Mouse (Mus musculus) lung, embryonic 15.5 days (tissue): Measurements from ENCODE around the gene Psmd12. TPM values are rescaled to one million over a fixed set of nuclear protein-coding genes. Genes with fewer than 3 reads are reported as not detected.

Experiments used
- ATAC-seq: fragments of 200-750 bp; cut with Nextera tagmentation; 2 replicates; pipeline ENCODE4 v1.8.0; 2017; ENCODE audit warnings: moderate number of reproducible peaks, borderline replicate concordance; ENCODE audit not compliant: low FRiP score, low TSS enrichment; ENCODE audit errors: extremely low read depth
- H3K27ac ChIP-seq: fragments of 300-500 bp; sonication (generic); 2 replicates; pipeline ENCODE4 v1.5.1; 2015; ENCODE audit warnings: moderate library complexity, mild to moderate bottlenecking, inconsistent platforms
- H3K27me3 ChIP-seq: fragments of 300-500 bp; sonication (generic); 2 replicates; pipeline ENCODE4 v1.6.1; 2015; ENCODE audit warnings: inconsistent platforms
- H3K36me3 ChIP-seq: fragments of 300-500 bp; sonication (generic); 2 replicates; pipeline ENCODE4 v1.6.1; 2015; ENCODE audit warnings: inconsistent platforms
- H3K4me1 ChIP-seq: fragments of 300-500 bp; sonication (generic); 2 replicates; pipeline ENCODE4 v1.6.1; 2015; ENCODE audit warnings: inconsistent platforms
- H3K4me2 ChIP-seq: fragments of 300-500 bp; sonication (generic); 2 replicates; pipeline ENCODE4 v1.6.1; 2015; ENCODE audit warnings: inconsistent platforms, mild to moderate bottlenecking, moderate library complexity
- H3K4me3 ChIP-seq: fragments of 300-500 bp; sonication (generic); 2 replicates; pipeline ENCODE4 v1.5.1; 2015; ENCODE audit warnings: mild to moderate bottlenecking, inconsistent platforms
- H3K9ac ChIP-seq: fragments of 300-500 bp; sonication (generic); 2 replicates; pipeline ENCODE4 v1.6.1; 2015; ENCODE audit warnings: inconsistent platforms
- H3K9me3 ChIP-seq: fragments of 300-500 bp; sonication (generic); 2 replicates; pipeline ENCODE4 v1.6.1; 2016; ENCODE audit warnings: inconsistent platforms
- WGBS: fragments of 180-500 bp; shearing (Covaris S2); methylation state at CpG from one replicate; pipeline ENCODE4 v1.1.7; 2015; 5-methylcytosine and 5-hydroxymethylcytosine counted together
- polyA plus RNA-seq: library from polyadenylated mRNA; unstranded; fragments of >200 nt; fragmentation: Nextera tagmentation; extraction: Ambion mirVana; gene quantifications from 2 replicates; pipeline ENCODE4 v1.2.1, GENCODE M21; 2015

The Psmd12 gene
- polyA plus RNA-seq: 166 and 178 TPM in 2 replicates

DNA sequence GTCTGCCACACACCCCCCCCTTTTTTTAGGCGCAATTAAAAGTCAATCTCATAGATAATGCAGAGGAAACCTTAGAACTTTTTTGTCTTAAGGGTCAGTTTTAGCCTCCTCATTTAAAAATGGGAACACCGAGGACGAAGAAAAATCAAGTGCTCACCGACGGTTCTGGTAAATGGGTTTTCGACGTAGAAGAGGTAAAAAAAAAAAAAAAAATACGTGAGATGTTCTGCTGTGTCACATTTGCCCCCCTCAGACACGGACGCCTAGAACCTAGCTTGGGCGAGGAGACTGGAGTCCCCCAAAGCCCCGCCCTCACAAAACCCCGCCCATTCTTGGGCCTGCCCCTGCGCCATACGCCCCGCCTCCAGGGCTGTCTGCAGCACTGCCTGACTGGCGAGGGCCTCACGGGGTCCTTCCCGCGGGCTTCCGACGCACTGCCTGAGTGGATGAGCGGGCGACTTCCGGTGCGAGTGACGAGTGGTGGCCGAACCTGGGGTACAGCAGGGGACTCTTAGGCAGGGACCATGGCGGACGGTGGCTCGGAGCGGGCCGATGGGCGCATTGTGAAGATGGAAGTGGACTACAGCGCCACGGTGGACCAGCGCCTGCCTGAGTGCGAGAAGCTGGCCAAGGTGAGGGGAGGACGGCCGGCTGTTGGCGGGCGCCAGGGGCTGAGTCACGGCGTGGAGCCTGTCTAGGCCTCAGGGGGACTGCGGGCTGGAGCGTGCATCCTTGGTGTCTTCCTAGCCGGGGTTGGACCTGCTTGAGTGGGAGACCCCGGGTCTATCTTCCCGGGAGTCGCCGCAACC, at the start of gene Psmd12:
Gene Psmd12, plus strand, starts transcription at position 432 of the 809 bp plus-strand sequence.
- Histone ChIP-seq H3K9ac (peak within 1 kb of the TSS; percentile 98), H3K36me3 (no peaks in the 10 kb centered on the region), H3K27me3 (no peaks in the 10 kb centered on the region), H3K4me1 (peaks cover 17% of the 10 kb centered on the region), H3K4me3 (peak within 1 kb of the TSS; percentile 99), H3K9me3 (no peaks in the 10 kb centered on the region), H3K4me2 (peak within 1 kb of the TSS; percentile 81), H3K27ac (peak within 1 kb of the TSS; percentile 71)
- ATAC-seq: peak; percentile 98
- whole genome bisulfite sequencing: under 1% methylated on average over 51 of the region's 51 CpGs

GRCm38 (mm10) chr11:107431197-107431965, 47.9 kb upstream of the Psmd12 start:
- ATAC-seq: no peak
- no peaks in the 10 kb centered on the region for H3K9me3 ChIP-seq

GRCm38 (mm10) chr11:107435776-107436449, 43.4 kb upstream of the Psmd12 start:
- Histone ChIP-seq H3K9me3 (no peaks in the 10 kb centered on the region), H3K36me3 (no peaks in the 10 kb centered on the region), H3K4me1 (peaks cover 10% of the 10 kb centered on the region; the same call in 1 of the 2 replicates), H3K27ac (no peak overlapping the region), H3K27me3 (no peaks in the 10 kb centered on the region), H3K4me2 (no peak overlapping the region), H3K4me3 (no peak overlapping the region), H3K9ac (no peak overlapping the region)
- WGBS: 87% methylated on average over 6 of the region's 6 CpGs
- ATAC-seq: no peak

More at GRCm38 (mm10) chr11:107431197-107431965, 47.9 kb upstream of the Psmd12 start:
- H3K27ac ChIP-seq: no peak overlapping the region
- H3K4me3 ChIP-seq: no peak overlapping the region
- no peaks in the 10 kb centered on the region for H3K27me3 ChIP-seq
- H3K4me2 ChIP-seq: no peak overlapping the region
- H3K4me1 ChIP-seq: no peaks in the 10 kb centered on the region
- no peaks in the 10 kb centered on the region for H3K36me3 ChIP-seq
- H3K9ac ChIP-seq: no peak overlapping the region
- 73% methylated on average over 7 of the region's 7 CpGs for WGBS

- no peak overlapping the region for H3K4me2 ChIP-seq
- H3K9ac ChIP-seq: no peak overlapping the region
- no peak overlapping the region for H3K4me3 ChIP-seq
- H3K4me1 ChIP-seq: peaks cover 10% of the 10 kb centered on the region; the same call in 1 of the 2 replicates
- no peaks in the 10 kb centered on the region for H3K27me3 ChIP-seq
- H3K27ac ChIP-seq: no peak overlapping the region
- no peak for ATAC-seq
- no peaks in the 10 kb centered on the region for H3K36me3 ChIP-seq
- H3K9me3 ChIP-seq: no peaks in the 10 kb centered on the region
- 50% methylated on average over 4 of the region's 4 CpGs for WGBS
Measured at GRCm38 (mm10) chr11:107437723-107438122, 41.6 kb upstream of the Psmd12 start.

DNA sequence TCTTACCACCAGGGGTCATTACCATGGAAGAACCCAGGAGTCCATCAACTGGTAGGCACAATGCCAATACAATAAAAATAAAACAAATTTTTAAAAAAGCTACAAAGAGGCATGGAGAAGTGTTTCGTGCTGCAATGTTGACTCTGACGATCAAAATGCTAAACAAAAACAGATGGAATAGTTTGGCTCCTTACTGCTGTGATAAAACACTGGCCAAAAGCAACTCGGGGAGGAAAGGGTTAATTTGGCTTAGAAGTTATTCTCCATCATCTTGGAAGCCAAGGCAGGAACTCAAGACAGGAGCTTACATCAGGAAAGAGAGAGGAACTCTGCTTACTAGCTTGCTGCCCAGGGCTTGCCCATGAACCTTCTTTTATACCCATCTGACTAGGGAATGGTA, 41.1 kb upstream of the Psmd12 start:
- Histone ChIP-seq H3K4me1 (peaks cover 10% of the 10 kb centered on the region; the same call in 1 of the 2 replicates), H3K27me3 (no peaks in the 10 kb centered on the region), H3K9me3 (no peaks in the 10 kb centered on the region), H3K4me2 (no peak overlapping the region), H3K36me3 (no peaks in the 10 kb centered on the region), H3K4me3 (no peak overlapping the region), H3K27ac (no peak overlapping the region), H3K9ac (no peak overlapping the region)
- no peak for ATAC-seq
- 58% methylated on average over 3 of the region's 3 CpGs for WGBS

DNA sequence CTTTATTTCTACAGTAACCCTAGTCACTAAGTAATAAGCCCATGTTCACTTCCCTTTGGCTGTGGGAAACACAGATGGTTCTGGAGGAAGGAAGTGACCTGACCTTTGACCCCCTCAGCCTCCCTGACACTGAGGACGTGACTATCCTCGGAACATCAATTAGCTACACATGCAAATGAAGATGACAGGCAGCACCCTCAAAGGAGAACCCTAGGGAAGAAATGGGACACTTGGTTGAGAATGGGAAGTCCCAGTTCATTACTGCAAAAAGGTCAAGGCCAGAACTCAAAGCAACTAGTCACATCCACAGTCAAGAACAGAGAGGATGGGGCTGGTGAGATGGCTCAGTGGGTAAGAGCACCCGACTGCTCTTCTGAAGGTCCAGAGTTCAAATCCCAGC, 38.2 kb upstream of the Psmd12 start:
- no peak for ATAC-seq
- no peaks in the 10 kb centered on the region for H3K27me3 ChIP-seq
- no peak overlapping the region for H3K9ac ChIP-seq
- H3K9me3 ChIP-seq: no peaks in the 10 kb centered on the region
- no peak overlapping the region for H3K27ac ChIP-seq
- WGBS: 59% methylated on average over 3 of the region's 3 CpGs
- H3K4me2 ChIP-seq: no peak overlapping the region
- peaks cover 10% of the 10 kb centered on the region; the same call in 1 of the 2 replicates for H3K4me1 ChIP-seq
- H3K4me3 ChIP-seq: no peak overlapping the region
- H3K36me3 ChIP-seq: no peaks in the 10 kb centered on the region

GRCm38 (mm10) chr11:107443121-107444095, 35.9 kb upstream of the Psmd12 start:
- Histone ChIP-seq H3K9me3 (no peaks in the 10 kb centered on the region), H3K9ac (no peak overlapping the region), H3K4me1 (peaks cover 10% of the 10 kb centered on the region; the same call in 1 of the 2 replicates), H3K27me3 (no peaks in the 10 kb centered on the region), H3K4me2 (no peak overlapping the region), H3K27ac (no peak overlapping the region), H3K4me3 (no peak overlapping the region), H3K36me3 (no peaks in the 10 kb centered on the region)
- 76% methylated on average over 12 of the region's 12 CpGs for WGBS
- ATAC-seq: no peak

DNA sequence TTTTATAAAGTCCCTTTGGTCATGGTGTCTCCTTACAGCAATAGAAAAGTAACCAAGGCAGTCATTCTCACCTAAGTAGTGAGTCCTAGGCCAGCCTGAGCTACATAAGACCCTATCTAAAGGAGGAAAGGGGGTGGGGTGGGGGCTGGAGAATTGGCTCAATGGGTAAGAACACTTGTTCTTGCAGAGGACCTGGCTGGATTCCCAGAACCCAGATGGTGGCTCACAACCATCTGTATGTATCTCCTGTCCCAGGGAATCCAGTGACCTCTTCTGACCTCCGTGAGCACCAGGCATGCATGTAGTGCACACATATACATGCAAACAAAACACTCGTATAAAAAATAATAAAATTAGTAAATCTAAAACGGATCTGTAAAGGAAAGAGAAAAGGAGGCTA, 33.6 kb upstream of the Psmd12 start:
- WGBS: 90% methylated on average over 3 of the region's 3 CpGs
- no peaks in the 10 kb centered on the region for H3K27me3 ChIP-seq
- H3K9ac ChIP-seq: no peak overlapping the region
- no peak overlapping the region for H3K4me2 ChIP-seq
- H3K4me3 ChIP-seq: no peak overlapping the region
- peaks cover 28% of the 10 kb centered on the region for H3K4me1 ChIP-seq
- H3K27ac ChIP-seq: no peak overlapping the region
- no peaks in the 10 kb centered on the region for H3K36me3 ChIP-seq
- ATAC-seq: no peak
- no peaks in the 10 kb centered on the region for H3K9me3 ChIP-seq

GRCm38 (mm10) chr11:107446650-107447049, 32.6 kb upstream of the Psmd12 start:
- WGBS: 71% methylated on average over 6 of the region's 6 CpGs
- Histone ChIP-seq H3K27me3 (no peaks in the 10 kb centered on the region), H3K4me2 (no peak overlapping the region), H3K9ac (no peak overlapping the region), H3K4me1 (peaks cover 36% of the 10 kb centered on the region), H3K36me3 (no peaks in the 10 kb centered on the region), H3K9me3 (no peaks in the 10 kb centered on the region), H3K27ac (no peak overlapping the region), H3K4me3 (no peak overlapping the region)
- ATAC-seq: no peak

- Histone ChIP-seq H3K27ac (no peak overlapping the region), H3K4me3 (no peak overlapping the region), H3K9ac (no peak overlapping the region), H3K36me3 (no peaks in the 10 kb centered on the region), H3K9me3 (no peaks in the 10 kb centered on the region), H3K4me2 (no peak overlapping the region), H3K27me3 (no peaks in the 10 kb centered on the region), H3K4me1 (peaks cover 36% of the 10 kb centered on the region)
- ATAC-seq: no peak
- 54% methylated on average over 5 of the region's 5 CpGs for WGBS
Measured at GRCm38 (mm10) chr11:107447349-107447748, 31.9 kb upstream of the Psmd12 start.

GRCm38 (mm10) chr11:107447915-107448314, 31.4 kb upstream of the Psmd12 start:
- Histone ChIP-seq H3K9me3 (no peaks in the 10 kb centered on the region), H3K4me1 (peaks cover 36% of the 10 kb centered on the region), H3K27me3 (no peaks in the 10 kb centered on the region), H3K9ac (no peak overlapping the region), H3K4me3 (no peak overlapping the region), H3K4me2 (no peak overlapping the region), H3K27ac (no peak overlapping the region), H3K36me3 (no peaks in the 10 kb centered on the region)
- 81% methylated on average over 9 of the region's 9 CpGs for WGBS
- ATAC-seq: no peak
